Mouse (Mus musculus) left cerebral cortex, postnatal 10 days (tissue): ENCODE results near the gene Pdhx. TPM values are rescaled to one million over a fixed set of nuclear protein-coding genes. Genes with fewer than 3 reads are reported as not detected.

Experiments
- DNase-seq, 2 experiments: peaks; one replicate each; pipeline ENCODE4 v3.0.0; 2021 to 2022; ENCODE audit warnings: low spot score in 2 of 2, mixed read lengths in 1 of 2; ENCODE audit errors: extremely low spot score in 1 of 2
- intact Hi-C: fragments of 180-260 bp; cut with DNase I; formaldehyde crosslinking; loops from one replicate; pipeline ENCODE4 v1.15.1; 2025
- total RNA-seq, 2 experiments: library from RNA; stranded (reverse); gene quantifications; 2 replicates each; pipeline ENCODE4 v1.2.3; 2021

Gene Pdhx
- total RNA-seq, 2 experiments from 2014 or later: 69.4 to 70.6 TPM

DNA sequence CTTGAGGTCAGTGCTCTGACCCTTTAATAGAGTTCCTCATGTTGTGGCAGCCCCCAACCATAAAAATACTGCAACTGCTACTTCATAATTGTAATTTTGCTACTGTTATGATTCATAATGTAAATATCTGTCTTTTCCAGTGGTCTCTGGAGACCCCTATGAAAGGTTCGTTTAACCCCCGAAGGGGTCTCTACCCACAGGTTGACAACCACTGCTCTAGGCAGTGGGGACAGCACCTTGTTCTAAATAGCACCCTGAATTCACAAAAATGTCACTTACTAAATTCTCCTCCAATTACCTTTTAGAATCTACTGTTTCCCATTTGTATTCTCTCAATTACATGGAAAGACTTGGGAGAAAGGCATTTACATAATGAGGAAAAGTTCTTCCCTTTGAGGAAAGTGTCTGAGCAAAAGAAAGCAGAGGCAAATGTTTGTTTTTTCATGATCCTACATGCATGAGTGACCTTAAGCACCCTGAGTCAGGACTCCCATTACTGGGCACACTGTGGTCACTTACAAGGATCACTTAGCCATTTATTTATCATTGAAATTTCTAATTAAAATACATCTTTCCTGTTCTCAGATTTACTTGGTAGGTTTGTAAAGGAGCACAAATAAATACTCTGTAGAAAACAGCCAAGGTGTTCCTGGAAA, 5.6 kb downstream of the Pdhx start:
- intact Hi-C loops: no loop called here

GRCm38 (mm10) chr2:103066683-103067551, 6.4 kb downstream of the Pdhx start:
- intact Hi-C loops: no loop called here
- no peak for DNase-seq

More for the DNA sequence above, 5.6 kb downstream of the Pdhx start:
- no peak for DNase-seq

GRCm38 (mm10) chr2:103062865-103063264, 10.4 kb downstream of the Pdhx start:
- intact Hi-C loops: loop anchor here (5.0 kb wide), 1 partner anchor 471 kb away; no protein-coding TSS in a partner anchor
- DNase-seq: no peak

DNA sequence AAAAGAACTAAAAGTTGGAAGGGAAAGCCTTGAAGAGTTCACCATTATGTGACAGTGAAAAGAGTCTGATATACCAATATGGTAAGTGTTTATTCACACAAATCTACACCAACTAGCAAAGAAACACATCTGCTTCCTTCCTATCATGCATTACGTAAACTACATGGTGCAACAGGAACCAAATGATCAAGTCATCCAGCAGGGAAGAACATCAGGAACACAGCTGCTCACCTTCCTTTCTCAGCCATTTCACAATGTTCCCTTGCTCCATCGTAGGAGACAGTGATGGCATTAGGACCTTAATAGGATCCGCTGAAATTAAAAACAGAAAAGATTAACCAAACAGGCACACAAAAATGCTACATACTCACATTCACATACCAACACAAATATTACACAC, 15.0 kb downstream of the Pdhx start:
- DNase-seq: no peak
- intact Hi-C loops: loop anchor here (5.0 to 10.0 kb wide), 2 partner anchors 373 to 1346 kb away; no protein-coding TSS in a partner anchor

- intact Hi-C loops: loop anchor here (5.0 to 10.0 kb wide), 2 partner anchors 371 to 1344 kb away; no protein-coding TSS in a partner anchor
- no peak for DNase-seq
These were observed 17.5 kb downstream of the Pdhx start for GRCm38 (mm10) chr2:103055820-103056219.

DNA sequence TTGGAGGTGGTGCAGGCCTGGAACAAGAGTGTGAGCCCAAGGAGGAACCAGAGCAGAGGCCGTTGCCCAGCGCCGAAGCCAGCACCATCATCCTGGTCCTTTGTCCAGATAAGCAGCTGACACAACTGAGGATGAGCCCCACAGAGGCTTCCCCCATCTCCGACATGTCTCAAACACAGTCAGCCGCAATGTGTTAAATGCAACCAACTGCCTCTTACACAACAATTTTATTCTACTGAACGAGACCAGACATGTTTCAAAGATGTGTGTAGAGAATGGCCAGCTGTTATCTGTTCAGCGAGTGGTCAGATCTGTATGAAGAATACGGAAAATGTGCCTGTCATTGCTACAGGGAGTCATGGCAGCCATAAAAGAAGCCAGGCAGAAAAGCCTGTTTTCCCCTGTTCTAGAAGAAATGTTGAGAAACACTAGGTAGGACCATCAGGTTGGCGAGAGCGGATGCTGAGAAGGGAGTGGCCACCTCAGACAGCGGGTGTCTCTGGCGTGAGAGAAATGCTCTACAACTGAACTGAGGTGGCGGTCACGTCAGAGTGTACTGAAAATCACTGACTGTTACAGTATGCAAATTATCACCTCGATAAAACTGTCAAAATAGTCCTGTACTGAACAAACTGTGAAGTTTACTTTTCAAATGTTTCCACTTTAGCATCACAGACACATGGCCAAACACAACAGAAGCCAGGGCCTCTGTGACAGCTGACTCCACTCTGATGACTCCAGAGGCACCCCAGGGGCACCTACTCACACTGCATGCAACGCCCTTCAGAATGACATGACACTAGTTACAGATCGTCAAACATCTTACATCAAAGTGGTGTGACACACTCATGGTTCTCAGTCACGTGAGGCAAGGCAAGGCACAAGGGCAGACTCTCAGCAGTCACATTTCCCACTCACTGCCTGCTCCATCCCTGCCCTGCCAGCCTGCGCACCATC, 21.1 kb downstream of the Pdhx start:
- intact Hi-C loops: loop anchor here (10.0 kb wide), 1 partner anchor 367 kb away; no protein-coding TSS in a partner anchor

DNA sequence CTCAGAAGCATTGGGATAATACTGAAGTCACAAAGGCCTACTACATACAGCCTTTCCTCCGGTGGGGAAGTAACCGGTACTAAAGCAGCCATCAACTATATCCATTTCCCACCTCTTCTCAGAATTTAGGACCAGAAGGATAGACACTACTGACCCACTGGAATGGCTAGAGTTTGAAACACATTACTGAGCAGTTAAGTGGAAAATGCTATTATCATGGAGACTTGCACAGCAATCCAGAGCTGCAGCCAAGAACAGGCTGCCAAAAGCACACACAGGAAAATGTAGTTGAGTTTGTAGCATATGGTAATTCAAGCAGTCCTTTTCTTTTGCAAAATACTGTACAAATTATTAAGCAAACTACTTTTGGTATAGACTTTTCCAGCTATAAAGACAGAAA, 28.0 kb downstream of the Pdhx start:
- intact Hi-C loops: no loop called here
- DNase-seq: no peak

More for the DNA sequence above, 21.1 kb downstream of the Pdhx start:
- no peak for DNase-seq

DNA sequence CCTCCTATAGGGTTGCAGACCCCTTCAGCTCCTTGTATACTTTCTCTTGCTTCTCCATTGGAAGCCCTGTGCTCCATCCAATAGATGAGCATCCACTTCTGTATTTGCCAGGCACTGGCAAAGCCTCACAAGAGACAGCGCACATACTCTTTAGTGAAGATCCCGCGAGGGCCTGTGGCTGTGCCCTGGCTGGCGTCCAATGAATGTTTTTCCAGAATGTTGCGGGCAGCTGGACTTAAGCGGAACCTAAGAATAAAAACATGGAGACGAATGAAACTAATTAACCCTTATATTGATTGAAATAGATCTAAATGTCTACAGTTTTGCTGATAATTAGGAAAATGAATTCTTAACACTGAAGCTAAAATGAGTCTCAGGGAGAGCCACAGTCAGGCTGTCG, 32.4 kb downstream of the Pdhx start:
- intact Hi-C loops: no loop called here
- DNase-seq: peak in 1 of 2 experiments; percentile 42

DNA sequence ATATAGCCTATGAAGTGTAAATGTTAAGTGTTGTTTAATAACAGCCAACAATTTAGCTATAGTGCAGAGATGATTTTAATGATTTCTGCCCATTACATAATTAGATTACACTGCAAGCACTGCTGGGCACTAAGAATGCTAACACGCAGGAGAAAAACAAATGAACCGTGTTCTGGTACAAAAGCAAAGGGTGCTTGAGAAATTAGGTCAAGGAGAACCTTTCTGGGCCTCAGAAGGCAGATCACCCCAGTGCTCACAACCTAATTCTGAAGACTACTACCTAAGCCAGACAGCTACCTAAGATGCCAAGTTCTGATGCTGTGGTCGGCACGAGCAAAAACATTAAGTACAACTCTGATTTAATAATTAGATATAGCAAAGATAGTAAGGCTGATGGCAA, 35.5 kb downstream of the Pdhx start:
- intact Hi-C loops: no loop called here
- no peak for DNase-seq

GRCm38 (mm10) chr2:103022728-103023127, 50.6 kb downstream of the Pdhx start:
- no peak for DNase-seq
- intact Hi-C loops: no loop called here

DNA sequence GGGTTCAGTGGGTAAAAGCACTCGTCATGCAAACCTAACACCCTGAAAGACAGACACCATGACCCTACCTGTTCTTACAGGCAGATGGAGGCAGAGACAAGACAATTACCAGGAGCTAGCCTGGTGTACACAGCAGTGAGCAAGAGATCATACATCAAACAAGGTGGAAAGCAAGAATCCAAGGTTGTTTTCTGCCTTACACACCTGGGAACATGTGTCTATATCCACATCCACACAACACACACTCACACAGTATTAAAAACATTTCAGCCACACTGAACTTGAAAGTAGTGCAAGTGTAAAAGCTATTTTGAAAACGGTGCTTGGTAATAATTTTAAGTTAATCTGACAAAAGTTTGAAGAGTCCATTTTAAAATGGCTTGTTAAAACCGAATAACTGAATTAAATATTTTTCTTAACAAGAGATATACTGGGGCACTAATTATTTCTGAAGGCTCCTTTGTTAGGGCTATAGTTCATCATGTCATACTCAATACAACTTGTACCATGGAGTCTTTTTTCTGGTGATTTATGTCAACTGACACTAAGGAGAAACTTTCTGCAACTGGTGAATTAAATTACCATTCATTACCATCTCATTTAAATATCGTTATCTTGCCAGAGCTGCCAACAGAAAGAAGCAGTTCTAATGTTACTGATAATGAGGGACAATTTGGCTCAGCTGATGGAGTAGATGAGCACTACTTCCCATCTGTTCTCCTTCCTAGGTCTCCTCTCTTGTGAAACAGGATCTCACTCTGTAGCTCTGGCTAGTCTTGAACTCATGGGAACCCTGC, 52.9 kb downstream of the Pdhx start:
- DNase-seq: no peak
- intact Hi-C loops: no loop called here

GRCm38 (mm10) chr2:103018817-103019494, 54.4 kb downstream of the Pdhx start:
- DNase-seq: no peak
- intact Hi-C loops: loop anchor here (5.0 to 10.0 kb wide), 2 partner anchors 214 to 332 kb away; no protein-coding TSS in a partner anchor

GRCm38 (mm10) chr2:103017391-103017824, 55.9 kb downstream of the Pdhx start:
- intact Hi-C loops: loop anchor here (5.0 to 10.0 kb wide), 2 partner anchors 213 to 330 kb away; no protein-coding TSS in a partner anchor
- no peak for DNase-seq

- DNase-seq: no peak
- intact Hi-C loops: loop anchor here (5.0 to 10.0 kb wide), 2 partner anchors 211 to 329 kb away; no protein-coding TSS in a partner anchor
These were observed 57.2 kb downstream of the Pdhx start for GRCm38 (mm10) chr2:103016089-103016488.

DNA sequence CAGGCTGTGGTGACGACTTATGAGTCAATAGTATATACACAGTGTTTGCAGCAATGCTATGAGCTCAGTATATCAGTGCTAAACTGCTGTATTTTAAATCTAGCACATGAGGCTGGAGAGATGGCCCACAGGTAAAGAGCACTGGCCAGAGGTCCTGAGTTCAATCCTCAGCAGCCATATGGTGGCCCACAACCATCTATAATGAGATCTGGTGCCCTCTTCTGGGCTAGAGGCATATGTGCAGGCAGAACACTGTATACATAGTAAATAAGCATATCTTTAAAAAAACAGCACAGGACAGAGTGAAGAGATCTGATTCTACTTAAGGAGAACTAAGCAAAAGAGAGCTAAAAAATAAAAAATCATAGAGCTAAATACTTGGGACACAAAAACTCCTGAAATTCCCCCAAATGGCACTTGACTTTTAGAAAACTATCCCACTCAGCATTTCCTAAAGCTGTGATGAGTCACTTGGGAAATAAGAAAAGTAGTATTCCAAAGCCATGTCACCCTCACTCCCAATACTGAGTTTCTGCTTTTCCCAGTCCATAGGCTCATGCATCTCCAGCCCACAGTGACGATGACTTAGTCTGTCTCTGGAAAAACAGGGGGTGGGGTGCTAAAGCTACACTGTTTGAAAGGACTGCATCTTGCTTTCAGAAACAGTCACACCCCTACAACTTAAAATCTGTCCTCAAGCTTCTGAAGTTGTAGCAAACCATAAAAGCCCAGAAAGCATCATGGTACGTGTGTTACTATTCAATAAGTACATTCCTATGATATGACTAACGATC, 60.3 kb downstream of the Pdhx start:
- intact Hi-C loops: loop anchor here (10.0 kb wide), 1 partner anchor 208 kb away; no protein-coding TSS in a partner anchor
- no peak for DNase-seq

GRCm38 (mm10) chr2:103008221-103008620, 65.1 kb downstream of the Pdhx start:
- intact Hi-C loops: no loop called here
- DNase-seq: no peak
